Comparison of ENCODE assay signal across 23 mouse cellular contexts in the genomic region with DNA sequence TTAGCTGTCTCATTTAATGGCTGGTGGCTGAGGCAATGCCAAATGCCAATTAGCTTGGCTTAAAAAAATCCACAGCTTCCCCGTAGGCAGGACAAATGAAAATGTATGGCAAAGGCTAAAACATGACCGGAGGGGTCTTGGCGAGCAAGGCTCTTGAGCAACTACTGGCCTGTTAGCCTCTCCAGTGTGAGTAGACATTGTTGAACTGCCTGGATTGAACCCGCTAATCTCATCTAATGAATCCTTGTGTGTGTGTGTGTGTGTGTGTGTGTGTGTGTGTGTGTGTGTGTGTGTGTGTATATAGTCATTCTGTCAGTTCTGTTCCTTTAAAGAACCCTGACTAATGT. TPM values are rescaled to one million over a fixed set of nuclear protein-coding genes. Genes with fewer than 3 reads are reported as not detected.
A peak's percentile ranks its signal among the peaks of the same experiment; 100 is the strongest.
DNase-seq lines count a peak whose midpoint lies in the region; ATAC-seq and TF ChIP-seq lines count a peak whose summit lies in the region.
"Had no signal": no experiment of that assay in that cellular context is flagged by ENCODE, and none has a peak within 500 bp of the region (broad histone marks: within the 10 kb centered on the region; RNA-seq: fewer than 3 reads in every experiment).

No protein-coding gene starts in this region.

- no peak overlapping the region for H3K4me2 ChIP-seq in hindbrain, embryonic 13.5 days
- no peak overlapping the region for H3K4me2 ChIP-seq in hindbrain, embryonic 11.5 days (replicated peaks; ENCODE audit: low read depth, low read length)
- no peak overlapping the region for H3K4me2 ChIP-seq in forebrain, postnatal 0 days (ENCODE audit: low read depth)
- no peak overlapping the region for H3K4me2 ChIP-seq in midbrain, embryonic 16.5 days (ENCODE audit: low read length)
- no peak overlapping the region for H3K4me2 ChIP-seq in intestine, postnatal 0 days (replicated peaks; ENCODE audit: low read depth)
- H3K4me2 ChIP-seq: embryonic facial prominence, embryonic 13.5 days; heart, embryonic 15.5 days; liver, embryonic 11.5 days; lung, embryonic 15.5 days; neural tube, embryonic 12.5 days had no signal

- H3K27me3 ChIP-seq in hindbrain, embryonic 13.5 days: no peaks in the 10 kb centered on the region
- no peaks in the 10 kb centered on the region for H3K27me3 ChIP-seq in hindbrain, embryonic 11.5 days (ENCODE audit: control insufficient read depth, insufficient read depth, low read length)
- H3K27me3 ChIP-seq in forebrain, postnatal 0 days (ENCODE audit: insufficient read depth, low read length): no peaks in the 10 kb centered on the region
- no peaks in the 10 kb centered on the region for H3K27me3 ChIP-seq in midbrain, embryonic 16.5 days (ENCODE audit: control insufficient read depth, insufficient read depth, low read depth, low read length)
- H3K27me3 ChIP-seq in intestine, postnatal 0 days (replicated peaks; ENCODE audit: control insufficient read depth, insufficient read depth, low read length): no peaks in the 10 kb centered on the region
- H3K27me3 ChIP-seq: embryonic facial prominence, embryonic 13.5 days; heart, embryonic 15.5 days; lung, embryonic 15.5 days; megakaryocyte, embryonic 14.5 days; neural tube, embryonic 12.5 days had no signal

- H3K27ac ChIP-seq in hindbrain, embryonic 13.5 days: peak overlapping the region; percentile 41
- no peak overlapping the region for H3K27ac ChIP-seq in hindbrain, embryonic 11.5 days (ENCODE audit: low read depth, low read length)
- no peak overlapping the region for H3K27ac ChIP-seq in forebrain, postnatal 0 days (ENCODE audit: low read depth, low read length)
- H3K27ac ChIP-seq in midbrain, embryonic 16.5 days (ENCODE audit: low read length): no peak overlapping the region
- H3K27ac ChIP-seq in intestine, postnatal 0 days (ENCODE audit: low read depth, low read length): no peak overlapping the region
- H3K27ac ChIP-seq: embryonic facial prominence, embryonic 13.5 days; heart, embryonic 15.5 days; layer of hippocampus, adult 2 months; lung, embryonic 15.5 days; neural tube, embryonic 12.5 days; stomach, postnatal 0 days had no signal

- no peak for DNase-seq in hindbrain, embryonic 11.5 days (ENCODE audit: low spot score)
- peak; percentile 78 for DNase-seq in fat pad, adult 2 months (ENCODE audit: extremely low read depth, low read depth, low spot score)
- DNase-seq in forebrain, postnatal 0 days: peak; percentile 22
- no peak for DNase-seq in heart, postnatal 36 days
- DNase-seq: adrenal gland, postnatal 10 days; cerebellum, postnatal 14 days; heart, adult 11 months; right cerebral cortex, adult 18-20 months; spleen, adult 18-20 months; thymus, postnatal 36 days had no signal

- H3K9me3 ChIP-seq in hindbrain, embryonic 13.5 days: no peaks in the 10 kb centered on the region
- no peaks in the 10 kb centered on the region for H3K9me3 ChIP-seq in hindbrain, embryonic 11.5 days (ENCODE audit: control insufficient read depth, low read length)
- H3K9me3 ChIP-seq in forebrain, postnatal 0 days (ENCODE audit: low read length): no peaks in the 10 kb centered on the region
- H3K9me3 ChIP-seq in midbrain, embryonic 16.5 days (replicated peaks; ENCODE audit: control insufficient read depth, low read length, poor library complexity, severe bottlenecking): no peaks in the 10 kb centered on the region
- H3K9me3 ChIP-seq in intestine, postnatal 0 days (ENCODE audit: control insufficient read depth): no peaks in the 10 kb centered on the region
- H3K9me3 ChIP-seq: embryonic facial prominence, embryonic 13.5 days; heart, embryonic 15.5 days; lung, embryonic 15.5 days; neural tube, embryonic 12.5 days had no signal

- intact Hi-C loops in heart, postnatal 36 days (cut with DNase I): no loop called here

- TF ChIP-seq CTCF in forebrain, postnatal 0 days (IDR thresholded peaks at IDR 0.05; ENCODE audit: low read depth): no peak
- TF ChIP-seq CTCF in intestine, postnatal 0 days (IDR thresholded peaks at IDR 0.05; ENCODE audit: low read depth): no peak

- ATAC-seq in hindbrain, embryonic 13.5 days (ENCODE audit: low FRiP score): no peak
- ATAC-seq in hindbrain, embryonic 11.5 days (ENCODE audit: low FRiP score): no peak
- ATAC-seq in forebrain, postnatal 0 days: peak; percentile 6; the same call in 1 of the 2 replicates
- ATAC-seq in midbrain, embryonic 16.5 days: peak; percentile 59
- ATAC-seq in CD4-positive, CD25-positive, alpha-beta regulatory T cell, adult 4 months: no peak
- ATAC-seq in intestine, postnatal 0 days: no peak
- ATAC-seq: intestine, embryonic 16.5 days had no signal

- no peak overlapping the region for H3K4me3 ChIP-seq in hindbrain, embryonic 13.5 days
- no peak overlapping the region for H3K4me3 ChIP-seq in hindbrain, embryonic 11.5 days (ENCODE audit: low read depth, low read length)
- no peak overlapping the region for H3K4me3 ChIP-seq in forebrain, postnatal 0 days (ENCODE audit: low read depth, low read length)
- no peak overlapping the region for H3K4me3 ChIP-seq in midbrain, embryonic 16.5 days (ENCODE audit: low read depth, low read length)
- no peak overlapping the region for H3K4me3 ChIP-seq in intestine, postnatal 0 days (ENCODE audit: low read depth, low read length)
- H3K4me3 ChIP-seq: embryonic facial prominence, embryonic 13.5 days; heart, embryonic 15.5 days; layer of hippocampus, adult 2 months; lung, embryonic 15.5 days; megakaryocyte, embryonic 14.5 days; neural tube, embryonic 12.5 days had no signal

- 62% methylated on average over 4 of the region's 4 CpGs for WGBS in hindbrain, embryonic 13.5 days
- WGBS in hindbrain, embryonic 11.5 days: 75% methylated on average over 4 of the region's 4 CpGs
- 28% methylated on average over 4 of the region's 4 CpGs for WGBS in forebrain, postnatal 0 days
- WGBS in midbrain, embryonic 16.5 days: 46% methylated on average over 4 of the region's 4 CpGs
- WGBS in intestine, postnatal 0 days: 76% methylated on average over 4 of the region's 4 CpGs

- peaks cover 11% of the 10 kb centered on the region for H3K4me1 ChIP-seq in hindbrain, embryonic 13.5 days (replicated peaks)
- no peaks in the 10 kb centered on the region for H3K4me1 ChIP-seq in hindbrain, embryonic 11.5 days (replicated peaks; ENCODE audit: control insufficient read depth, insufficient read depth, low read length)
- no peaks in the 10 kb centered on the region; the same call in 1 of the 2 replicates for H3K4me1 ChIP-seq in forebrain, postnatal 0 days (ENCODE audit: insufficient read depth)
- peaks cover 6% of the 10 kb centered on the region for H3K4me1 ChIP-seq in midbrain, embryonic 16.5 days (ENCODE audit: control insufficient read depth, insufficient read depth, low read length)
- no peaks in the 10 kb centered on the region for H3K4me1 ChIP-seq in intestine, postnatal 0 days (replicated peaks; ENCODE audit: control insufficient read depth, insufficient read depth, low read length)
- H3K4me1 ChIP-seq: embryonic facial prominence, embryonic 13.5 days; heart, embryonic 15.5 days; megakaryocyte, embryonic 14.5 days had no signal

- H3K9ac ChIP-seq in hindbrain, embryonic 13.5 days: no peak overlapping the region
- no peak overlapping the region for H3K9ac ChIP-seq in hindbrain, embryonic 11.5 days (ENCODE audit: low read depth, low read length)
- no peak overlapping the region for H3K9ac ChIP-seq in forebrain, postnatal 0 days
- no peak overlapping the region for H3K9ac ChIP-seq in midbrain, embryonic 16.5 days (ENCODE audit: low read depth, low read length)
- H3K9ac ChIP-seq in intestine, postnatal 0 days (ENCODE audit: low read depth, low read length): no peak overlapping the region
- H3K9ac ChIP-seq: embryonic facial prominence, embryonic 13.5 days; heart, embryonic 15.5 days; lung, embryonic 15.5 days; neural tube, embryonic 12.5 days had no signal

- H3K36me3 ChIP-seq in hindbrain, embryonic 13.5 days: no peaks in the 10 kb centered on the region
- H3K36me3 ChIP-seq in hindbrain, embryonic 11.5 days (ENCODE audit: control insufficient read depth, insufficient read depth, low read length): no peaks in the 10 kb centered on the region
- H3K36me3 ChIP-seq in forebrain, postnatal 0 days (ENCODE audit: insufficient read depth): no peaks in the 10 kb centered on the region
- H3K36me3 ChIP-seq in midbrain, embryonic 16.5 days (ENCODE audit: control insufficient read depth, insufficient read depth, low read length): no peaks in the 10 kb centered on the region
- no peaks in the 10 kb centered on the region for H3K36me3 ChIP-seq in intestine, postnatal 0 days (ENCODE audit: control insufficient read depth, insufficient read depth)
- H3K36me3 ChIP-seq: embryonic facial prominence, embryonic 13.5 days; heart, embryonic 15.5 days; lung, embryonic 15.5 days; neural tube, embryonic 12.5 days had no signal

RNA-seq across cellular contexts. Expression of gene Kl, which starts 57.7 kb away (rescaled TPM):
- polyA plus RNA-seq in hindbrain, embryonic 13.5 days (2015; fragmentation: Nextera tagmentation; extraction: Ambion mirVana): 0.69 and 0.83 TPM in 2 replicates
- polyA plus RNA-seq in hindbrain, embryonic 11.5 days (2014; fragmentation: Nextera tagmentation; extraction: Ambion mirVana): 0.07 and 0.26 TPM in 2 replicates
- total RNA-seq in forebrain, postnatal 0 days (2014; rRNA removed): 1.5 TPM in 2 replicates
- polyA plus RNA-seq in forebrain, postnatal 0 days (2015; fragmentation: Nextera tagmentation; extraction: Ambion mirVana): 0.40 and 0.61 TPM in 2 replicates
- polyA plus RNA-seq in midbrain, embryonic 16.5 days (2015; fragmentation: Nextera tagmentation; extraction: Ambion mirVana): 0.65 and 0.97 TPM in 2 replicates
- total RNA-seq in heart, postnatal 36 days (2021): under 1 TPM; 0.11 to 0.14 TPM
- not detected for polyA plus RNA-seq in CD4-positive, CD25-positive, alpha-beta regulatory T cell, adult 4 months (2017; shearing (Covaris generic))
- polyA plus RNA-seq in intestine, postnatal 0 days (2015; fragmentation: Nextera tagmentation; extraction: Ambion mirVana): 0.07 TPM in 2 replicates
- polyA plus RNA-seq: liver, embryonic 11.5 days had no signal

Comparison
In these comparisons a context has a peak if more than half of its experiments do, and no peak if none do; other contexts are left out.
1. ATAC-seq: peak in forebrain, postnatal 0 days (single experiment) and midbrain, embryonic 16.5 days (single experiment); none in hindbrain, embryonic 13.5 days (single experiment), hindbrain, embryonic 11.5 days (single experiment), CD4-positive, CD25-positive, alpha-beta regulatory T cell, adult 4 months (single experiment) and intestine, postnatal 0 days (single experiment).
2. DNase-seq: peak in fat pad, adult 2 months (single experiment) and forebrain, postnatal 0 days (single experiment); none in hindbrain, embryonic 11.5 days (single experiment) and heart, postnatal 36 days (0 of 2).